Comparison of ENCODE assay signal across 8 mouse cellular contexts in the genomic region with DNA sequence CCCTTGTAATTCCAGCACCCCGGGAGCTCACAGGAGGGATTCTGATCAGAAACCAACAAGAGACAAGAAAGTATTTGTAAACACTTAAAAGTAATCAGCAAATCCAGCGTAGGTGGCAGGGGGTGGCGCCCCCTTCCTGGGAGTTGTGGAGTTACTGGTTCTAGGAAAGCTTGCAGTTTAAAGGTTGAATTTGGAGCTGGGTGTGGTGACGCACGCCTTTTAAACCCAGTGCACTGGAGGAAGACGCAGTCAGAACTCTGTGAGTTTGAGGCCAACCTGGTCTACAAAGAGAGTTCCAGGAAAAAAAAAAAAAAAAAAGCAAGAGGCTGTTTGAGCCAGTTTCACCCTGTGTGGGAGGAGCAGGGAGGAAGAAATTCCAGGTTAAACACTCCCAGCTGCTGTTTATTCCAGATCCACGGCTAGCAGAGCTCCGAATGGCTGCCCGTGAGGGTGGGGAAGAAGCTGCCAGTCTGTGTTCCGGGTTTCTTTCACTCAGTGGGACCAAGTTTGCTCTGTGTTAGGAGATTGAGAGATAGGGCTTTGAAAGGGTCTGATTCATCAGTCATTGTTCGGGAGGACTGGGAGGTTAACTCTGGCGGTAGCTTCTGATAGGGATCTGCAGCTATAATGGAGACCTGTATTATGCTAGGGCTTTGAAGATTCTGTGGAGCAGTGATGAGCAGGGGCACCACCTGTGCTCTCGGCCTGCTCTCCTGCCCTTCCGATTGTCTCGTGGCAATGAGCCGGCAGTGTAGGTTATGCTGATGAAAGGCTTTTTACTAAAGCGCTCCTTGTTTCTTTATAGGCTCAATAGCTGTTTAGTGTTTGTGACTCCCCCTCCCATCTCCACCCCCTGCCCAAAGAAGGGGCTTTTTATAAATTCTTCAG.
DNase-seq lines count a peak whose midpoint lies in the region; ATAC-seq lines count a peak whose summit lies in the region.

No protein-coding gene starts in this region.

- ATAC-seq in CD4-positive, CD25-positive, alpha-beta regulatory T cell, adult 4 months, result no peak
- ATAC-seq in kidney, embryonic 16.5 days (ENCODE audit: low FRiP score, low TSS enrichment), result no peak

- H3K27ac ChIP-seq in kidney, embryonic 16.5 days (ENCODE audit: low read length), result peak overlapping the region; percentile 25; the same call in 1 of the 2 replicates
- H3K27ac ChIP-seq in embryonic facial prominence, embryonic 10.5 days (replicated peaks), result peak overlapping the region; percentile 75

- H3K4me3 ChIP-seq in kidney, embryonic 16.5 days (ENCODE audit: low read length), result no peak overlapping the region
- H3K4me3 ChIP-seq in embryonic facial prominence, embryonic 10.5 days, result 0 out of 2 replicates have a peak overlapping the region, but pooled peaks have one; percentile 4

- H3K9ac ChIP-seq in kidney, embryonic 16.5 days (replicated peaks; ENCODE audit: low read length), result peak overlapping the region; percentile 48; the same call in 1 of the 2 replicates

- H3K9me3 ChIP-seq in kidney, embryonic 16.5 days (ENCODE audit: low read length), result no peaks in the 10 kb centered on the region
- no peaks in the 10 kb centered on the region for H3K9me3 ChIP-seq in embryonic facial prominence, embryonic 10.5 days

- peaks cover 74% of the 10 kb centered on the region for H3K4me1 ChIP-seq in kidney, embryonic 16.5 days (ENCODE audit: insufficient read depth, low read length)
- peaks cover 77% of the 10 kb centered on the region for H3K4me1 ChIP-seq in embryonic facial prominence, embryonic 10.5 days

- 46% methylated on average over 17 of the region's 17 CpGs for WGBS in kidney, embryonic 16.5 days
- WGBS in embryonic facial prominence, embryonic 10.5 days, result 44% methylated on average over 17 of the region's 17 CpGs

- peak; percentile 41 for DNase-seq in CD4-positive, CD25-positive, alpha-beta regulatory T cell, adult 2 months (ENCODE audit: low read depth, low spot score)
- DNase-seq in kidney, adult 18-20 months, result no peak
- peak; percentile 55 for DNase-seq in embryonic facial prominence, embryonic 10.5 days (ENCODE audit: low spot score)
- DNase-seq in lung, postnatal 36 days, result peak; percentile 26
- DNase-seq in left cerebral cortex, adult 11 months (ENCODE audit: low spot score), result no peak
- no peak for DNase-seq in urinary bladder, postnatal 36 days (ENCODE audit: low spot score in 2 of 2)

- no peaks in the 10 kb centered on the region for H3K36me3 ChIP-seq in kidney, embryonic 16.5 days (ENCODE audit: insufficient read depth, low read length)
- no peaks in the 10 kb centered on the region for H3K36me3 ChIP-seq in embryonic facial prominence, embryonic 10.5 days (replicated peaks)

- no peak overlapping the region; the same call in 1 of the 2 replicates for H3K4me2 ChIP-seq in kidney, embryonic 16.5 days (replicated peaks; ENCODE audit: low read depth, low read length)

- no peaks in the 10 kb centered on the region for H3K27me3 ChIP-seq in kidney, embryonic 16.5 days (ENCODE audit: insufficient read depth, low read length)
- H3K27me3 ChIP-seq in embryonic facial prominence, embryonic 10.5 days (replicated peaks; ENCODE audit: low read depth, poor library complexity, severe bottlenecking), result no peaks in the 10 kb centered on the region

Comparison
In these comparisons a context has a peak if more than half of its experiments do, and no peak if none do; other contexts are left out.
1. DNase-seq: peak in CD4-positive, CD25-positive, alpha-beta regulatory T cell, adult 2 months (single experiment), embryonic facial prominence, embryonic 10.5 days (single experiment) and lung, postnatal 36 days (single experiment); none in kidney, adult 18-20 months (single experiment), left cerebral cortex, adult 11 months (single experiment) and urinary bladder, postnatal 36 days (0 of 2).